Mouse (Mus musculus) MEL (cell line): ENCODE measurements around the gene Shmt2.

Experiments used
- CHD1 ChIP-seq: IDR thresholded peaks from 2 replicates; pipeline ENCODE4 v1.6.1; 2012; ENCODE audit warnings: low read depth, mild to moderate bottlenecking, inconsistent platforms, low read length, improper control_type of control experiment
- CTCF ChIP-seq, 3 experiments: IDR thresholded peaks in 2 of 3; conservative IDR thresholded peaks in 1 of 3; 2 replicates each; pipeline ENCODE4 v1.5.1; 2011 to 2012; ENCODE audit warnings: low read length in 3 of 3, low read depth in 2 of 3, mild to moderate bottlenecking in 2 of 3, improper control_type of control experiment in 1 of 3, inconsistent platforms in 1 of 3, mixed read lengths in 1 of 3, moderate library complexity in 1 of 3; ENCODE audit not compliant: control insufficient read depth in 1 of 3, insufficient read depth in 1 of 3, poor library complexity in 1 of 3, severe bottlenecking in 1 of 3
- EP300 ChIP-seq, 2 experiments: IDR thresholded peaks; 2 replicates each; pipeline ENCODE4 v1.6.1; 2011; ENCODE audit warnings: improper control_type of control experiment in 2 of 2, low read length in 2 of 2, low read depth in 1 of 2, mild to moderate bottlenecking in 1 of 2
- TAL1 ChIP-seq: IDR thresholded peaks from 2 replicates; pipeline ENCODE4 v1.6.1; 2012; ENCODE audit warnings: mild to moderate bottlenecking, inconsistent platforms, low read length, moderate library complexity, mixed read lengths
- ZKSCAN1 ChIP-seq: IDR thresholded peaks from 2 replicates; pipeline ENCODE4 v1.6.1; 2012; ENCODE audit warnings: low read depth, mild to moderate bottlenecking, inconsistent platforms, low read length, improper control_type of control experiment, moderate library complexity

DNA sequence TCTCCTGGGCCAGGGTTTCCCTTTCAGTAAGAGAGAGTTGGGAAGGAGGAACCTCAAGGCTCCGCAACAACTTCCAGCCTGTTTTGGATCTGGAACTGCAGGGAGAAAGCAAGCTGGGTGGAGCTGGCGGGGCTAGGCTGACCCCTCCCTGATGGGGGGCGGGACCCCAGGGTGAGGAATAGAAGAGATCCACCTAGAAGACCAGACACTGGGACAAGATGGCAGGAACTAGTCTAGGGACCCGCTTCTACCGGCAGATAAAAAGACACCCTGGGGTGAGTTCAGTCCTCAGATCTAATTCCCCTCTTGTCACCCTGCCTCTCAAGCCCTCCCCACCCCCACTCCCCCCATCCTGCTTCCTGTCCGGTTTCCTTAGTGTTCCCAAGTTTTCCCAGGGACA, 7.5 kb downstream of the Shmt2 start, which contains the start of gene Ndufa4l2:
- no peak for TF ChIP-seq TAL1
- no peak for TF ChIP-seq ZKSCAN1
- 0 out of 2 replicates have a peak, but pooled peaks have one; percentile 71 for TF ChIP-seq CHD1
- no peak for TF ChIP-seq EP300 (IDR thresholded peaks at IDR 0.05; ENCODE audit: low read depth in 1 of 2, low read length in 2 of 2)
- no peak for TF ChIP-seq CTCF (IDR thresholded peaks at IDR 0.05 in 2 of 3, conservative IDR thresholded peaks at IDR 0.05 in 1 of 3; ENCODE audit: control insufficient read depth in 1 of 3, insufficient read depth in 1 of 3, low read depth in 2 of 3, low read length in 3 of 3, poor library complexity in 1 of 3, severe bottlenecking in 1 of 3)
